Mouse (Mus musculus): ENCODE measurements around the gene Ugt1a10. TPM values are rescaled to one million over a fixed set of nuclear protein-coding genes. Genes with fewer than 3 reads are reported as not detected.
"Not testable (repeated sequence)": the region's sequence is repeated elsewhere in the genome, so short reads cannot be mapped to it uniquely, and the experiment has no call there.

The Ugt1a10 gene
- polyA plus RNA-seq (2012), result 0.04 TPM in 1 of 2 replicates, not detected in the other

GRCm38 (mm10) chr1:88055088-88055487 is at the start of gene Ugt1a10:
Gene Ugt1a10, plus strand, starts transcription at chr1:88055388.
- Histone ChIP-seq H3K4me1 (ENCODE audit: control insufficient read depth) (no peaks in the 10 kb centered on the region), H3K36me3 (ENCODE audit: control insufficient read depth) (no peaks in the 10 kb centered on the region)
- TF ChIP-seq TAL1 (IDR thresholded peaks at IDR 0.05; ENCODE audit: low read length) (no peak), GATA1 (IDR thresholded peaks at IDR 0.05; ENCODE audit: low read length) (no peak)

GRCm38 (mm10) chr1:88007692-88008210 is 47.4 kb upstream of the Ugt1a10 start:
- Histone ChIP-seq H3K4me3 (replicated peaks) (peak overlapping the region; percentile 83), H3K9me3 (ENCODE audit: control insufficient read depth, low read length) (no peaks in the 10 kb centered on the region), H3K4me1 (ENCODE audit: control insufficient read depth) (peaks cover 15% of the 10 kb centered on the region), H3K27me3 (ENCODE audit: control insufficient read depth) (peaks cover 2% of the 10 kb centered on the region; the same call in 1 of the 2 replicates), H3K36me3 (ENCODE audit: control insufficient read depth) (peaks cover 3% of the 10 kb centered on the region)
- no peak for TF ChIP-seq TAL1 (IDR thresholded peaks at IDR 0.05; ENCODE audit: low read length)

More at GRCm38 (mm10) chr1:88055088-88055487, at the start of gene Ugt1a10:
- H3K4me3 ChIP-seq (replicated peaks), result no peak within 1 kb of the TSS
- no peaks in the 10 kb centered on the region for H3K27me3 ChIP-seq (ENCODE audit: control insufficient read depth)
- no peaks in the 10 kb centered on the region for H3K9me3 ChIP-seq (ENCODE audit: control insufficient read depth, low read length)

GRCm38 (mm10) chr1:88008211-88008697 is 46.9 kb upstream of the Ugt1a10 start, which contains the start of gene Usp40:
Gene Usp40, minus strand, starts transcription at chr1:88008551.
- H3K9me3 ChIP-seq (ENCODE audit: control insufficient read depth, low read length), result no peaks in the 10 kb centered on the region
- H3K27me3 ChIP-seq (ENCODE audit: control insufficient read depth), result peaks cover 2% of the 10 kb centered on the region; the same call in 1 of the 2 replicates
- H3K36me3 ChIP-seq (ENCODE audit: control insufficient read depth), result peaks cover 2% of the 10 kb centered on the region
- H3K4me3 ChIP-seq (replicated peaks), result peak within 1 kb of the TSS; percentile 83
- TF ChIP-seq TAL1 (IDR thresholded peaks at IDR 0.05; ENCODE audit: low read length) (no peak), GATA1 (IDR thresholded peaks at IDR 0.05; ENCODE audit: low read length) (no peak)
- H3K4me1 ChIP-seq (ENCODE audit: control insufficient read depth), result peaks cover 15% of the 10 kb centered on the region

GRCm38 (mm10) chr1:88008735-88009134 is 46.5 kb upstream of the Ugt1a10 start:
- no peaks in the 10 kb centered on the region for H3K9me3 ChIP-seq (ENCODE audit: control insufficient read depth, low read length)
- peaks cover 2% of the 10 kb centered on the region for H3K36me3 ChIP-seq (ENCODE audit: control insufficient read depth)
- TF ChIP-seq GATA1 (IDR thresholded peaks at IDR 0.05; ENCODE audit: low read length), result no peak
- TF ChIP-seq TAL1 (IDR thresholded peaks at IDR 0.05; ENCODE audit: low read length), result no peak
- peaks cover 15% of the 10 kb centered on the region for H3K4me1 ChIP-seq (ENCODE audit: control insufficient read depth)
- peak overlapping the region; percentile 83 for H3K4me3 ChIP-seq (replicated peaks)
- peaks cover 2% of the 10 kb centered on the region; the same call in 1 of the 2 replicates for H3K27me3 ChIP-seq (ENCODE audit: control insufficient read depth)

- Histone ChIP-seq H3K4me1 (ENCODE audit: control insufficient read depth) (peaks cover 15% of the 10 kb centered on the region), H3K27me3 (ENCODE audit: control insufficient read depth) (peaks cover 2% of the 10 kb centered on the region; the same call in 1 of the 2 replicates), H3K9me3 (ENCODE audit: control insufficient read depth, low read length) (no peaks in the 10 kb centered on the region), H3K4me3 (replicated peaks) (no peak overlapping the region), H3K36me3 (ENCODE audit: control insufficient read depth) (no peaks in the 10 kb centered on the region; the same call in none of the 2 replicates)
- TF ChIP-seq GATA1 (IDR thresholded peaks at IDR 0.05; ENCODE audit: low read length), result no peak
- TF ChIP-seq TAL1 (IDR thresholded peaks at IDR 0.05; ENCODE audit: low read length), result no peak
Observed at GRCm38 (mm10) chr1:88009521-88009920, 45.7 kb upstream of the Ugt1a10 start.

- Histone ChIP-seq H3K27me3 (ENCODE audit: control insufficient read depth) (peaks cover 2% of the 10 kb centered on the region; the same call in 1 of the 2 replicates), H3K9me3 (ENCODE audit: control insufficient read depth, low read length) (no peaks in the 10 kb centered on the region), H3K4me3 (replicated peaks) (no peak overlapping the region), H3K36me3 (ENCODE audit: control insufficient read depth) (no peaks in the 10 kb centered on the region), H3K4me1 (ENCODE audit: control insufficient read depth) (peaks cover 2% of the 10 kb centered on the region)
- TF ChIP-seq TAL1 (IDR thresholded peaks at IDR 0.05; ENCODE audit: low read length) (no peak), GATA1 (IDR thresholded peaks at IDR 0.05; ENCODE audit: low read length) (no peak)
Observed at GRCm38 (mm10) chr1:88013726-88014125, 41.5 kb upstream of the Ugt1a10 start.

- Histone ChIP-seq H3K4me3 (replicated peaks) (no peak overlapping the region), H3K27me3 (ENCODE audit: control insufficient read depth) (peaks cover 2% of the 10 kb centered on the region; the same call in 1 of the 2 replicates), H3K4me1 (ENCODE audit: control insufficient read depth) (no peaks in the 10 kb centered on the region), H3K9me3 (ENCODE audit: control insufficient read depth, low read length) (no peaks in the 10 kb centered on the region), H3K36me3 (ENCODE audit: control insufficient read depth) (no peaks in the 10 kb centered on the region)
- TF ChIP-seq TAL1 (IDR thresholded peaks at IDR 0.05; ENCODE audit: low read length) (no peak), GATA1 (IDR thresholded peaks at IDR 0.05; ENCODE audit: low read length) (no peak)
Observed at GRCm38 (mm10) chr1:88014194-88014593, 41.0 kb upstream of the Ugt1a10 start.

- TF ChIP-seq GATA1 (IDR thresholded peaks at IDR 0.05; ENCODE audit: low read length) (no peak), TAL1 (IDR thresholded peaks at IDR 0.05; ENCODE audit: low read length) (no peak)
- H3K9me3 ChIP-seq (ENCODE audit: control insufficient read depth, low read length), result no peaks in the 10 kb centered on the region
- H3K4me3 ChIP-seq (replicated peaks), result no peak overlapping the region
- peaks cover 2% of the 10 kb centered on the region; the same call in 1 of the 2 replicates for H3K27me3 ChIP-seq (ENCODE audit: control insufficient read depth)
- no peaks in the 10 kb centered on the region for H3K36me3 ChIP-seq (ENCODE audit: control insufficient read depth)
- H3K4me1 ChIP-seq (ENCODE audit: control insufficient read depth), result no peaks in the 10 kb centered on the region
Observed at GRCm38 (mm10) chr1:88014671-88015070, 40.5 kb upstream of the Ugt1a10 start.

- no peaks in the 10 kb centered on the region for H3K4me1 ChIP-seq (ENCODE audit: control insufficient read depth)
- TF ChIP-seq TAL1 (IDR thresholded peaks at IDR 0.05; ENCODE audit: low read length) (no peak), GATA1 (IDR thresholded peaks at IDR 0.05; ENCODE audit: low read length) (no peak)
- H3K27me3 ChIP-seq (ENCODE audit: control insufficient read depth), result no peaks in the 10 kb centered on the region
- H3K4me3 ChIP-seq (replicated peaks), result no peak overlapping the region
- H3K9me3 ChIP-seq (ENCODE audit: control insufficient read depth, low read length), result no peaks in the 10 kb centered on the region
- no peaks in the 10 kb centered on the region for H3K36me3 ChIP-seq (ENCODE audit: control insufficient read depth)
Observed at GRCm38 (mm10) chr1:88015371-88015770, 39.8 kb upstream of the Ugt1a10 start.

- not testable (repeated sequence) for H3K9me3 ChIP-seq (ENCODE audit: control insufficient read depth, low read length); H3K27me3 ChIP-seq (ENCODE audit: control insufficient read depth); H3K4me3 ChIP-seq (replicated peaks); H3K4me1 ChIP-seq (ENCODE audit: control insufficient read depth); H3K36me3 ChIP-seq (ENCODE audit: control insufficient read depth)
Observed at GRCm38 (mm10) chr1:88025244-88025643, 29.9 kb upstream of the Ugt1a10 start.

- not testable (repeated sequence) for H3K4me1 ChIP-seq (ENCODE audit: control insufficient read depth); H3K9me3 ChIP-seq (ENCODE audit: control insufficient read depth, low read length); H3K4me3 ChIP-seq (replicated peaks)
Observed at GRCm38 (mm10) chr1:88043044-88043443, 12.1 kb upstream of the Ugt1a10 start.

GRCm38 (mm10) chr1:88044832-88045437 is 10.3 kb upstream of the Ugt1a10 start:
- H3K27me3 ChIP-seq (ENCODE audit: control insufficient read depth); H3K9me3 ChIP-seq (ENCODE audit: control insufficient read depth, low read length): not testable (repeated sequence)

More at GRCm38 (mm10) chr1:88043044-88043443, 12.1 kb upstream of the Ugt1a10 start:
- not testable (repeated sequence) for H3K27me3 ChIP-seq (ENCODE audit: control insufficient read depth); H3K36me3 ChIP-seq (ENCODE audit: control insufficient read depth)

GRCm38 (mm10) chr1:88047408-88047807 is 7.8 kb upstream of the Ugt1a10 start:
- not testable (repeated sequence) for H3K4me1 ChIP-seq (ENCODE audit: control insufficient read depth); H3K9me3 ChIP-seq (ENCODE audit: control insufficient read depth, low read length); H3K36me3 ChIP-seq (ENCODE audit: control insufficient read depth); H3K4me3 ChIP-seq (replicated peaks); H3K27me3 ChIP-seq (ENCODE audit: control insufficient read depth)

More at GRCm38 (mm10) chr1:88044832-88045437, 10.3 kb upstream of the Ugt1a10 start:
- not testable (repeated sequence) for H3K36me3 ChIP-seq (ENCODE audit: control insufficient read depth); H3K4me3 ChIP-seq (replicated peaks); H3K4me1 ChIP-seq (ENCODE audit: control insufficient read depth)

All from erythroblast, embryonic 14.5 days (primary cell).